ENCODE assay signal across 21 mouse cellular contexts in genomic region chr12:111331573-111331972, GRCm38 (mm10).
"Had no signal": no experiment of that assay in that cellular context is flagged by ENCODE, and none has a peak within 500 bp of the region (broad histone marks: within the 10 kb centered on the region; RNA-seq: fewer than 3 reads in every experiment).

No protein-coding gene starts in this region.

- H3K4me1 ChIP-seq: midbrain, embryonic 13.5 days had no signal

- H3K4me3 ChIP-seq: layer of hippocampus, adult 2 months; limb, embryonic 12.5 days; limb, embryonic 15.5 days; midbrain, embryonic 13.5 days; myocyte; neural tube, embryonic 13.5 days had no signal

- H3K27ac ChIP-seq: kidney, postnatal 0 days; layer of hippocampus, adult 2 months; limb, embryonic 12.5 days; limb, embryonic 15.5 days; liver, embryonic 14.5 days; macrophage; midbrain, embryonic 13.5 days; neural tube, embryonic 13.5 days had no signal

- ATAC-seq: liver, postnatal 0 days; lung, postnatal 0 days; midbrain, embryonic 13.5 days; midbrain, embryonic 16.5 days had no signal

- H3K9ac ChIP-seq: limb, embryonic 12.5 days; limb, embryonic 15.5 days; liver, embryonic 14.5 days; liver, postnatal 0 days; lung, embryonic 14.5 days; midbrain, embryonic 13.5 days; neural tube, embryonic 13.5 days had no signal

- H3K4me2 ChIP-seq: limb, embryonic 12.5 days; limb, embryonic 15.5 days; liver, embryonic 11.5 days; lung, embryonic 14.5 days; midbrain, embryonic 13.5 days; neural tube, embryonic 13.5 days had no signal

- H3K9me3 ChIP-seq: limb, embryonic 12.5 days; limb, embryonic 15.5 days; midbrain, embryonic 13.5 days; neural tube, embryonic 13.5 days had no signal

- H3K27me3 ChIP-seq: limb, embryonic 12.5 days; limb, embryonic 15.5 days; midbrain, embryonic 13.5 days; neural tube, embryonic 13.5 days had no signal

- DNase-seq: kidney, adult 2 months; kidney, postnatal 25 days; layer of hippocampus, adult 9-11 months; left cerebral cortex, postnatal 4 days; liver, postnatal 0 days; lung, embryonic 14.5 days; thymus, adult 2 months; thymus, postnatal 14 days; thymus, postnatal 4 days had no signal
